Mouse (Mus musculus) lung, embryonic 16.5 days (tissue): ENCODE data around the gene Tmem123. TPM values are rescaled to one million over a fixed set of nuclear protein-coding genes. Genes with fewer than 3 reads are reported as not detected.

Experiments used
- ATAC-seq: fragments of 200-750 bp; cut with Nextera tagmentation; 2 replicates; pipeline ENCODE4 v1.8.0; 2017; ENCODE audit warnings: low read depth, mild to moderate bottlenecking, moderate library complexity
- H3K27ac ChIP-seq: fragments of 300-500 bp; sonication (generic); 2 replicates; pipeline ENCODE4 v1.5.1; 2014; ENCODE audit warnings: mild to moderate bottlenecking, control low read depth, low read length
- H3K27me3 ChIP-seq: fragments of 300-500 bp; sonication (generic); 2 replicates; pipeline ENCODE4 v1.6.1; 2014; ENCODE audit warnings: low read depth, low read length, mixed read lengths; ENCODE audit not compliant: control insufficient read depth, insufficient read depth
- H3K36me3 ChIP-seq: fragments of 300-500 bp; sonication (generic); 2 replicates; pipeline ENCODE4 v1.6.1; 2014; ENCODE audit warnings: low read length; ENCODE audit not compliant: control insufficient read depth, insufficient read depth
- H3K4me1 ChIP-seq: fragments of 300-500 bp; sonication (generic); replicated peaks from 2 replicates; pipeline ENCODE4 v1.6.1; 2014; ENCODE audit warnings: low read length, mixed read lengths; ENCODE audit not compliant: control insufficient read depth, insufficient read depth
- H3K4me2 ChIP-seq: fragments of 300-500 bp; sonication (generic); 2 replicates; pipeline ENCODE4 v1.6.1; 2014; ENCODE audit warnings: low read depth, low read length, control low read depth
- H3K4me3 ChIP-seq: fragments of 300-500 bp; sonication (generic); 2 replicates; pipeline ENCODE4 v1.5.1; 2014; ENCODE audit warnings: mild to moderate bottlenecking, low read length, control low read depth
- H3K9ac ChIP-seq: fragments of 300-500 bp; sonication (generic); 2 replicates; pipeline ENCODE4 v1.6.1; 2014; ENCODE audit warnings: low read length, control low read depth
- H3K9me3 ChIP-seq: fragments of 300-500 bp; sonication (generic); 2 replicates; pipeline ENCODE4 v1.6.1; 2016; ENCODE audit warnings: low read length; ENCODE audit not compliant: control insufficient read depth
- WGBS: fragments of 180-500 bp; shearing (Covaris S2); extraction: QIAGEN DNeasy Blood & Tissue Kit; methylation state at CpG from one replicate; pipeline ENCODE4 v1.1.7; 2014; 5-methylcytosine and 5-hydroxymethylcytosine counted together
- polyA plus RNA-seq: library from polyadenylated mRNA; unstranded; fragments of >200 nt; fragmentation: Nextera tagmentation; extraction: Ambion mirVana; gene quantifications from 2 replicates; pipeline ENCODE4 v1.2.1, GENCODE M21; 2015

Gene Tmem123
- polyA plus RNA-seq, 1 experiment from 2014 or later, result 136 TPM

DNA sequence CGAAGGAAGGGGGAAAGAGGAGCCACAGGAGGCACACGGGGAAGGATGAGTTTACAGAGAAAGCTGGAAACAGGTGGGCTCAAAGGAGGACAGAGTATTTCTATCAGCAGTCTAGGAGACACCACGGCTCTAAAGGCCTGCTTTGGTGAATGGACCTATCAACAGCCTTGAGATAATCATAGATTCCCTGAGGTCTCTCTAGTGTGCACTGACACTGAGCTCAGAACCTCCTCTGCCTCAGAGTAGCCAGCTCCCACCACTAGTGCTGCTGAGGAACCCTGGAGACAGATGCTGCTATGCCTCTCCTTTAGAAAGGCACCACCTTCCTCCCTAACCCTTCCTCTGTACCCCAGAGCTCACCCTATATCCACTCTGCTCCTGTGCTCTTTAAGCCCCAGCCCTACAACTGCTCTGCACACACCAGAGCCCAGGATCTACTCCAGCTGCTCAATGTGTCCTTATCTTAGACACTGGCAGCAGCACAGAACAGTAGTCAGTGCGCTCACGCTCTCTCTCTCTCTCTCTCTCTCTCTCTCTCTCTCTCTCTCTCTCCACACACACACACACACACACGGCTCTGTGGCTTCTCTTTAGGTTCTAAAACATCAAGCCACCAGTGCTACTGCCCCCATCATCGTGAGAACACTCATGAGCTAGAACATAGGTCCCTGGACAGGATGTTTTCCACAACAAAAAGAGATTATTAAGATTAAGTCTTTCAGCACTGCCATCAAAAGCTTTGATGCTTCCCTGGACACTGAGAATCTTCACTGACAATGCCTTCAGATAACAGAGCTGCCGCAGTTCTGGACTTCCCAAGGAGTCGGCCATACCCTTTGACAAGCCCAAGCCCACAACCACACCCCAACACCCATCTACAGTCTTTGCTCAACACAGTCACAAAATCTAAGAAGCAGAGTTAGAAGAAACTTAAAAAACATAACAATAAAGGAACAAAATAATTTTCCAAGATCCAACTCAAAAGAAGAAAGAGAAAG, 66.0 kb downstream of the Tmem123 start:
- ATAC-seq, result peak; percentile 71; the same call in 1 of the 2 replicates
- Histone ChIP-seq H3K4me1 (peaks cover 13% of the 10 kb centered on the region), H3K4me3 (no peak overlapping the region), H3K36me3 (peaks cover 12% of the 10 kb centered on the region), H3K9ac (no peak overlapping the region), H3K9me3 (no peaks in the 10 kb centered on the region), H3K27me3 (no peaks in the 10 kb centered on the region), H3K27ac (no peak overlapping the region), H3K4me2 (no peak overlapping the region)
- 75% methylated on average over 9 of the region's 9 CpGs for WGBS

DNA sequence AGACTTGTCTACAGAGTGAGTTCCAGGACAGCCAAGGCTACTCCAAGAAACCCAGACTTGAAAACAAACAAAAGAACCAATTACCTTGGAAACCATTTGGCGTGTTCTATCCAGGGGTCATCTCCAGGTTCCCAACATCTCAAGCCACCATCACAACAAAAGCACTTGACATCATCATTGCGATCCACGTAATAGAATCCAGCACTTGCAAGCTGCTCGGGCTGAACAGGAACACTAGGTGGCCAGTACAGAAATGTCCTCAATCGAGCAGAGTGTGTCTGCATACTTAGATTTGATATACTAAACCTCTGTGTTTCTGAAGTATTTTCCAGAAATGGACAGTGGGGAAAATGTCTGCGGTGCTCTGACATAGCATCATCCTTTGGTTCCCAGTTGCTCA, 69.6 kb downstream of the Tmem123 start:
- no peak for ATAC-seq
- H3K4me3 ChIP-seq, result peak overlapping the region; percentile 13; the same call in 1 of the 2 replicates
- no peak overlapping the region for H3K27ac ChIP-seq

DNA sequence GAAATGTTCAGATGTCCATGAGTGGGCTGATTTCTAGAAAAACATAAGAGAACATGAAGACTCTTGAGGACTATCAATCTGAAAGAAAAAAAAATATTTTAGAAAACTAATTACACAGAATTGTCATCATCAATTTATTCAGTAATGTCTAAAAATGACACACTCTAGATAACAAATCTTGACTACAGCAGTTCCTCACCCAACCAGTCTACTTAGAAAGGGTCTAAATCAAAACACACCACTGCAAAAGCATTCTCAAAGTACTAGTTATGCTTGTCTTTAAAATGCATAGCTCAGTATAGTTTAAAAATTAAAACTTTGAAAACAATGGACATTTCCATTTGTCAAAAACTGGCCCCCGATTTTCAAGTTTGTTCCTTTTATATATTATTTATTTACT, 71.5 kb downstream of the Tmem123 start:
- H3K9me3 ChIP-seq, result no peaks in the 10 kb centered on the region
- no peaks in the 10 kb centered on the region for H3K27me3 ChIP-seq
- no peak overlapping the region for H3K4me2 ChIP-seq
- no peak for ATAC-seq
- H3K27ac ChIP-seq, result no peak overlapping the region
- no peak overlapping the region for H3K4me3 ChIP-seq
- H3K9ac ChIP-seq, result no peak overlapping the region
- H3K36me3 ChIP-seq, result peaks cover 10% of the 10 kb centered on the region
- WGBS, result 66% methylated on average over 1 of the region's 1 CpGs
- peaks cover 9% of the 10 kb centered on the region for H3K4me1 ChIP-seq

More for the DNA sequence above, 69.6 kb downstream of the Tmem123 start:
- H3K4me2 ChIP-seq, result peak overlapping the region; percentile 27; the same call in 1 of the 2 replicates
- H3K9me3 ChIP-seq, result no peaks in the 10 kb centered on the region
- peaks cover 10% of the 10 kb centered on the region for H3K36me3 ChIP-seq
- no peak overlapping the region for H3K9ac ChIP-seq
- 84% methylated on average over 6 of the region's 6 CpGs for WGBS
- peaks cover 13% of the 10 kb centered on the region for H3K4me1 ChIP-seq
- H3K27me3 ChIP-seq, result no peaks in the 10 kb centered on the region

DNA sequence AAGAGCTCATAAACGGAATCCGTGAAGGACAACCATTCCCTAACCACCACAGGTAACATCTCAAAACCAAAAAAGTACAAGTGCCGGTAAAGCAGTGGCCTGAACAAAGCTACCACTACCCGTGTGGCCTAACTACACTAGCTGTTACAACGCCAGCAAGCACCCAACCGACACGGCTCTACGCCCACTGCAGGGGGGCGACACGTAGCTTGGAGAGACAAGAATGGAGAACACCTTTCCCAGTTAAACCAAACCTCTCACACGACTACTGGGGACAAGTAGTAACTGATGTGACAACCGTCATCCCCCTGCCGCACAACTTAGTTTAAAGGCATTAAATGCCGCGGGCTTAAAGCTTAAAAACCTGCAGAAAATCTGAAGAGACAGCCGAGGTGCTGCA, 72.5 kb downstream of the Tmem123 start:
- Histone ChIP-seq H3K4me2 (peak overlapping the region; percentile 68), H3K9ac (peak overlapping the region; percentile 95), H3K9me3 (no peaks in the 10 kb centered on the region), H3K27me3 (no peaks in the 10 kb centered on the region), H3K36me3 (peaks cover 10% of the 10 kb centered on the region), H3K4me1 (peaks cover 9% of the 10 kb centered on the region), H3K27ac (peak overlapping the region; percentile 100), H3K4me3 (peak overlapping the region; percentile 85)
- WGBS, result under 1% methylated on average over 16 of the region's 16 CpGs
- peak; percentile 46 for ATAC-seq

DNA sequence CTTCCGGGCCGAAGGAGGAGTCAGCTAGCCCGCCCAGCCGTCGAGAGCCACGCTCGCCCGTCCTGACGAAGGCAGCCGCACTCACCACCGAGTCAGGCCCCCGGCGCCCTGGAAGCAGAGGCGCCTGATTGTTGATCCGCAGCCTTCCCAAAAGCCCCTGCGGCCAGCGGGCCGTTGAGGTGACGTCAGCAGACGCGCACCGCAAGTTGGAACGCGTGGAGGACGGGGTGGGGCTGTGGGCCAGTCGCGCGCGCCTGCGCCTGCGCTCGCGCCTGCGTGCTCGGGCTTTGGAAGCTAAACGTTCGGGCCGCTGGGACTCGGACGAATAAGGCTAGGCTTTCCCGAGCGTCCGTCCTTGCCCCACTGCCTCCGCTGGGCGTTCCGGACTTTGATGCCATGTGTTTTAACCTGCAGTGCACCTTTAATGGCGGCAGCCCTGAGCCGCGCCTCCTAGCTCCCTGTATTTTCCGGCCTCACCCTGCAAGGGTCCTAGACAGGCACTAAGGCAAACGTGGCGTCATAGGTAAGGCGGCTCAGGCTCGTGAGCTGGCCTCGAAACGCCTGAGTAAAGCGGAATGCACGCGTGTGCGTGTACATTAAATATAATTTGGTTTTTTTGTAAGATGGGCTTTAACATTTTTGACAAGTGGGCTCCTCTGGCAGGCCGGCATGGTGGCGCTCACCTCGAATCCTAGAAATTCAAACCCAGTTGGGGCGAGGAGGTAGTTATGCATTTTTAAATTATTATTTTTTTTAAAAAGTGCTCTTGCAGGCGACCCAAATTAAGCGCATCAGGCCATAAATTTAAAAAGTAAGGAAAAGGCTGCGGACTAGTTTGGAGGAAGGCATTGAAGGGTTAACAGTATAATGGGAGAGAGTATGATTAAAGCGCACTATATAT, 73.3 kb downstream of the Tmem123 start, which contains the start of gene Birc2:
TSS of gene Birc2 (minus strand) at position 160 of the 901 bp plus-strand sequence.
- Histone ChIP-seq H3K4me3 (peak within 1 kb of the TSS; percentile 85), H3K9ac (peak within 1 kb of the TSS; percentile 95), H3K27ac (peak within 1 kb of the TSS; percentile 100), H3K4me1 (peaks cover 9% of the 10 kb centered on the region), H3K4me2 (peak within 1 kb of the TSS; percentile 85), H3K36me3 (peaks cover 10% of the 10 kb centered on the region), H3K9me3 (no peaks in the 10 kb centered on the region), H3K27me3 (no peaks in the 10 kb centered on the region)
- peak; percentile 99 for ATAC-seq
- 0% methylated on average over 68 of the region's 68 CpGs for WGBS

DNA sequence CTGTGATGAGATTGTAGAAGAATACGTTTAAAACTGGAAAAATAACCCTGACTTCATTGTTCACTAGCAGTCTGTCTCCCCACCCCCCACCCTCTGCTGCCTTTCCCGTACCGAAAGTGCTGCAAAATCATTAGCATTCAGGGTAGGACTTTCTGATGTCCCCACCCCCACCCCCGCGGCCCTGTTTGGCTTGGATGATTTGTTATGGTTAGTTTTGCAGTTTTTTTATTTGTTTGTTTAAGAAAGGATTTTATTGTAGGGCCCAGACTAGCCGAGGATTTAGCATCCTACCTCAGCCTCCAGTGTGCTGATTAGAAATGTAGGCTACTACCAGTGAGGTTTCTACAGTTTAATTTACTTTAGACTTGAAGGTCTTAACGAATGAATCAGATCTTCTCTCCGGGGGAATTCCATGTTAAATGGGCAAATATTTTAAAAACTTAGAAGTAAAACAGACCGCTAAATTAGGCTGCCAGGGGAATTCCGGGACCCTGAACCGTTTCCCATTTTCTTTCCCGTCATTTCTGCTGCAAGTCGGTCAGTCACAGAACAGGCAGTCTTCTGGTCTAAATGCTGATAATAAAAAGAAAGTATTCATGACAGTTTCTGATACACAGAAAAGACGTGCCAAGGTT, 74.1 kb downstream of the Tmem123 start:
- 10% methylated on average over 14 of the region's 14 CpGs for WGBS
- ATAC-seq, result peak; percentile 2; the same call in 1 of the 2 replicates

DNA sequence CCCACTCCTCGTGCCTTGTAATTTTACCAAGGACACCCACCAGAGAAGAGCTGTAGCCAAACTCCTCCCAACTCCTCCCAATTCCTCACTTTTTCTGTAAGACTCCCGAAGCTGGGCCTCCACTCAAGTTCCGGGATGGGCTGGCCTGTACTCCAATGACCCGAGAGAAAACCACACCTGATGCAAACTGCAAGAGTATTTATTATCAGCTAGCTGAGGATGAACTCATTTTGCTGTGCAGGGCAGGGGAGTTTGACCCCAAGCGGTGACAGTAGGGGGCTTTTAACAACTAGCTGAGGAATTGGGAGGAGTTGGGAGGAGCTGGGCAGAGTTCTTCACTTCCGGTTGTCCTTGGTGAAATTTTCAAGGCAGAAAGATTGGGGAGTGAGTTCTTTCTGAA, 77.4 kb downstream of the Tmem123 start:
- no peak overlapping the region for H3K9ac ChIP-seq
- H3K9me3 ChIP-seq, result no peaks in the 10 kb centered on the region
- no peak overlapping the region for H3K27ac ChIP-seq
- H3K36me3 ChIP-seq, result no peaks in the 10 kb centered on the region
- H3K4me1 ChIP-seq, result no peaks in the 10 kb centered on the region; the same call in 1 of the 2 replicates
- H3K4me2 ChIP-seq, result no peak overlapping the region
- no peak overlapping the region for H3K4me3 ChIP-seq
- no peak for ATAC-seq
- WGBS, result 55% methylated on average over 6 of the region's 6 CpGs
- H3K27me3 ChIP-seq, result no peaks in the 10 kb centered on the region

More for the DNA sequence above, 74.1 kb downstream of the Tmem123 start:
- H3K4me2 ChIP-seq, result peak overlapping the region; percentile 85
- peak overlapping the region; percentile 95 for H3K9ac ChIP-seq
- peaks cover 10% of the 10 kb centered on the region for H3K36me3 ChIP-seq
- peak overlapping the region; percentile 100 for H3K27ac ChIP-seq
- no peaks in the 10 kb centered on the region for H3K27me3 ChIP-seq
- H3K9me3 ChIP-seq, result no peaks in the 10 kb centered on the region
- peaks cover 5% of the 10 kb centered on the region for H3K4me1 ChIP-seq
- H3K4me3 ChIP-seq, result peak overlapping the region; percentile 85
